Mouse (Mus musculus) CH12.LX (cell line): ENCODE measurements around the gene Micu1.

Source experiments
- NRF1 ChIP-seq: IDR thresholded peaks from 2 replicates; pipeline ENCODE4 v1.6.1; 2014; ENCODE audit warnings: low read depth, mild to moderate bottlenecking, inconsistent platforms, low read length, improper control_type of control experiment, moderate library complexity
- SMC3 ChIP-seq: IDR thresholded peaks from 2 replicates; pipeline ENCODE4 v1.6.1; 2011; ENCODE audit warnings: low read depth, low read length, improper control_type of control experiment

GRCm38 (mm10) chr10:59846416-59846815 lies 144.1 kb downstream of the Micu1 start:
- TF ChIP-seq NRF1 (no peak), SMC3 (no peak)
